Mouse (Mus musculus): ENCODE results near the gene Ndrg3.

Gene Ndrg3

GRCm38 (mm10) chr2:156990727-156991431 lies 977 bp downstream of the Ndrg3 start:
- 7% methylated on average over 16 of the region's 16 CpGs for WGBS

GRCm38 (mm10) chr2:156987316-156987715 lies 4.5 kb downstream of the Ndrg3 start:
- WGBS = 59% methylated on average over 3 of the region's 3 CpGs

GRCm38 (mm10) chr2:156982864-156983263 lies 9.0 kb downstream of the Ndrg3 start:
- 35% methylated on average over 2 of the region's 2 CpGs for WGBS

- 77% methylated on average over 4 of the region's 4 CpGs for WGBS
These were observed 10.6 kb downstream of the Ndrg3 start for GRCm38 (mm10) chr2:156981291-156981690.

GRCm38 (mm10) chr2:156980059-156980458 lies 11.8 kb downstream of the Ndrg3 start:
- WGBS = 32% methylated on average over 2 of the region's 2 CpGs

- 45% methylated on average over 2 of the region's 2 CpGs for WGBS
These were observed 16.9 kb downstream of the Ndrg3 start for GRCm38 (mm10) chr2:156974967-156975366.

- WGBS = 29% methylated on average over 5 of the region's 5 CpGs
These were observed 18.3 kb downstream of the Ndrg3 start for GRCm38 (mm10) chr2:156973316-156974100.

GRCm38 (mm10) chr2:156970253-156970652 lies 21.6 kb downstream of the Ndrg3 start:
- WGBS = 53% methylated on average over 7 of the region's 7 CpGs

GRCm38 (mm10) chr2:156968501-156968900 lies 23.4 kb downstream of the Ndrg3 start:
- 56% methylated on average over 4 of the region's 4 CpGs for WGBS

GRCm38 (mm10) chr2:156967388-156967787 lies 24.5 kb downstream of the Ndrg3 start:
- WGBS = 63% methylated on average over 6 of the region's 6 CpGs

- WGBS = 63% methylated on average over 7 of the region's 7 CpGs
These were observed 28.0 kb downstream of the Ndrg3 start for GRCm38 (mm10) chr2:156963891-156964290.

- WGBS = 65% methylated on average over 9 of the region's 9 CpGs
These were observed 33.2 kb downstream of the Ndrg3 start for GRCm38 (mm10) chr2:156958496-156959252.

- 46% methylated on average over 2 of the region's 2 CpGs for WGBS
These were observed 34.8 kb downstream of the Ndrg3 start for GRCm38 (mm10) chr2:156957035-156957434.

GRCm38 (mm10) chr2:156956306-156956705 lies 35.5 kb downstream of the Ndrg3 start:
- WGBS = 66% methylated on average over 7 of the region's 7 CpGs

GRCm38 (mm10) chr2:156954463-156954862 lies 37.4 kb downstream of the Ndrg3 start:
- WGBS = 60% methylated on average over 5 of the region's 5 CpGs

GRCm38 (mm10) chr2:156951301-156952094 lies 40.4 kb downstream of the Ndrg3 start:
- WGBS = 70% methylated on average over 10 of the region's 10 CpGs

GRCm38 (mm10) chr2:156950816-156951215 lies 41.0 kb downstream of the Ndrg3 start:
- 49% methylated on average over 3 of the region's 3 CpGs for WGBS

GRCm38 (mm10) chr2:156941523-156941922 lies 50.3 kb downstream of the Ndrg3 start:
- WGBS = 51% methylated on average over 9 of the region's 9 CpGs

GRCm38 (mm10) chr2:156939926-156940325 lies 51.9 kb downstream of the Ndrg3 start:
- 47% methylated on average over 6 of the region's 6 CpGs for WGBS

- 41% methylated on average over 2 of the region's 2 CpGs for WGBS
These were observed 54.1 kb downstream of the Ndrg3 start for GRCm38 (mm10) chr2:156937795-156938194.

GRCm38 (mm10) chr2:156935005-156935404 lies 56.9 kb downstream of the Ndrg3 start:
- WGBS = 82% methylated on average over 6 of the region's 6 CpGs
